Mouse (Mus musculus): ENCODE measurements around the gene Mmp15.

Mmp15 gene

DNA sequence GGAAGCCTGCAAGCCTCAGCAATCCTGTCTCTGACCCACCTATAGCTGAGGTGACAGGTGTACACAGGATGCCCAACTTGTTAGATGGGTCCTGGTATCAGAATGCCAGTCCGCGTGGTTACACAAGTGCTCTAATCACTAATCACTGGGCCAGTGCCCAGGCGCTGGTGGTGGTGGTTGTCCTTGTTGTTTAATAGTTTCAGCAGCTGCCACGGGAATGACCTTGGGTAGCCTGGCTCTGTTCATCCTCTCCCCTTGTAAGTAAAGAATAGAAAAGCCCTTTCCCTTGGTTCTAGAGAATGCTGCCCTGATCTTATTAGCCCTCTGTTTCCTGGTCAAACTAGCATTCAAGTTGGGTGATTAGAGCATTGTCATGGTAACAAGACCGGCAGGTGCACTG lies 10.3 kb upstream of the Mmp15 start:
- DNase-seq (ENCODE audit: low spot score) = no peak

DNA sequence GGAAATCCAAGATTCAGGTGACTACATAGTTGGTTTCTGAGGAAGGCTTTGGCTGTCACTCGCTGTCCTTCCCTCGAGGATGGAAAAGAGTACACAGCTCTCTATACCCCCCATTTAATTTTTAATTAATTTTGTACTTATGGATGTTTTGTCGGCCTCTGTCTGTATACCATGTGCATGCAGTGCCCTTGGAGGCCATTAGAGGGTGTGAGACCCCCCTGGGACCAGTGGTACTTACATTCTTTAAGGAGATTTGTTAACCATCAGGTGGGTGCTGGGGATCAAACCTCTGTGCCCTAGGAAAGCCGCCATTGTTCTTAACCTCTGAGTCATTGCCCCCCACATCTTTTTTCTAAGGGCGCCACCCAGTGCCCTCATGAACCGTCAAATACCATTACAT lies 7.4 kb upstream of the Mmp15 start:
- no peak for DNase-seq (ENCODE audit: low spot score)

DNA sequence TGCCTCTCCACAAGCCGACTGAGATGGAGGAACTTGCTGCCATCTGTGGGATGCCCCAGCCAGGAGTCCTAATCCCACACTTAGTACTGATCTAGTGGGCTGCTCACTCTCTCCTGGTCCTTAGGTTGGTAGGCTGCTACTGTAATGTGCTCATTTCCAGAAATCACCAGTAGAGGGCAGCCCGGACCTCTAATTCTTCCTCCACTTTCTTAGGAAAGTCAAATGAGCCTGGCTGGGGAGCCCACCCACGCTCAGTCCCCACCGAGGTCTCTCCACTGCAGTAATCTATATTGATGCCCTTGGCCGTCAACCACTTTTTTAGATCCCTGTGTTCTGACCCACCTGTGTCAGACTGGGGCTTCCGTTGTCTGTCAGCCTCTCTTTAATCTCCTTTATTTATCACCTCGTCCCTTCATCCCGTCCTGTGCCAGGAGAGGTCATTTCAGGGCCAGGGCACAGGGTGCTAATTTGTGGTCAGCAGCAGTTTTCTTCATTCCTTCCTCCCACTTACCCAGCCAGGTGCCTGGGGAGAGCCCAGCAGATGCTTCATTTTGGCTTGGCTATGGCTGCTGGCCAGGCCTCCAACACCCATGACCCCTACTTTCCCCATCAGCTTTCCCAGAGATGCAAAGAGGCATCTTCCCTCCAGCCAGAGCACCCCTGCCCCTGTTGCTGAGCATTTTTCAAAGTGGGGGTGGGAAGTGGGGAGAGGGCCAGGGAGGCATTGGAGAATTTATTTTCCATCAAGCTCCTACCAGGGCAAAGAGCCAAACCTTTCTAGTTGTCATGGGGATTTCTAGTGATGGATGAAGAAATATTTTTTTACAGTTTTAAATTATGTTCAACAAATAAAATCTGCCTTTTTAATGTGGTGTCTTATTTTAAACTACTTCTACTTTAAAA lies 5.2 kb upstream of the Mmp15 start:
- DNase-seq (ENCODE audit: low spot score) = peak; percentile 83

DNA sequence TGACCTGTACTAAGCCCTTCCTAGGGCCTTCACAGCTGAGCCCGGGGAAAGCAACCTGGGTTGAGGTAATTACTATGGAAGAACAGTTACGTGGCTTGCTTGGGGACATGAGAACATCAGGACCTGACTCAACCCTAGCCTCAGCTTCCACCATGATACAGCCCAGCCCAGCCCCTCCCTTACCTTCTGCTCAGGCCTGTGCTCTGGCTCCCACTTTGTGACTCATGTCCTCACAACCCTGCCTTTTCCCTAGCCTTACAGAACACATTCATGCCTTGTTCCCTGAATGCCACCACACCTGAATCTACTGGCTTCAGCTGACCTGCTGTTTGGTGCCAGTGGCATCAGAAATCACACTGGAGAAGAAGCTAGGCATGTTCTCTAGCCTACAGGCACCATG lies 3.7 kb upstream of the Mmp15 start:
- no peak for DNase-seq (ENCODE audit: low spot score)

DNA sequence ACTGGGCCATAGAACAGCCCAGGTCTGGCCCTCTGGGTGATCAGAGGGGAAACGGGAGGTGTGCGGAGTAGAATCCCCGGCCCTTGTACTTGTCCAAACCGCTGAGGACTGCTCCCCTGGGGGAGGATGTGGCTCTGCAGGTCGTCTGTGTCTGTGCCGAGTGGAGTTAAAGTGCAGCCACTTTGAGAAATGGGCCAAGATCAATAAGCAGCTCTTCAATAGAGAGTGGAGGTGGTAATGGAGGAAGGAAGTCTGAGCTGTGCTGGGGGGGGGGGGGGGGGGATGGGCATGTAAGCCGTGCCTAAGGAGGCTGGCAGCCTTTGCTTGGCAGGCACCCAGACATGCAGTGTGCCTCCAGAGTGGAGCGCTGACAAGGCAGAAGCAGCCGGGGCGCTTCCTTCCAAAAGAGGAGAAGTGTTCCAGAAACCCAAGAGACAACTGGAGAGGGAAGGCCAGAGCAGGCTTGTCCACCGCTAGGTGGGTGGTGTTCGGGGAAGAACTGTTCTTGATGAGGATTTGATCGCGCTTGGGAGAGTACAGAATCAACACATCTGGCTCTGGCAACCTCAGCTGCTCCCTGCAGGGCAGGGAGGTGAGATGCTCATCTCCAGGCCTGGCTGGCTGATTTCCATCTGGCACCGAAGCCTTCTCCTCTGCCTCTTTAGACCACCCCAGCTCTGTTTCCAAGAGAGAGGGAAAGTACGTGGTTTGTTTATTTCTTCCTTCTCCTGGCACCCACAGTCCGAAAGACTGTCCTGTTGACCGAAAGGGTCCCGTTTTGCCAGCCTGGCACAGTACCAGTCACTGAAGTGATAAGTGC lies 3.0 kb upstream of the Mmp15 start:
- peak; percentile 65 for DNase-seq (ENCODE audit: low spot score)

DNA sequence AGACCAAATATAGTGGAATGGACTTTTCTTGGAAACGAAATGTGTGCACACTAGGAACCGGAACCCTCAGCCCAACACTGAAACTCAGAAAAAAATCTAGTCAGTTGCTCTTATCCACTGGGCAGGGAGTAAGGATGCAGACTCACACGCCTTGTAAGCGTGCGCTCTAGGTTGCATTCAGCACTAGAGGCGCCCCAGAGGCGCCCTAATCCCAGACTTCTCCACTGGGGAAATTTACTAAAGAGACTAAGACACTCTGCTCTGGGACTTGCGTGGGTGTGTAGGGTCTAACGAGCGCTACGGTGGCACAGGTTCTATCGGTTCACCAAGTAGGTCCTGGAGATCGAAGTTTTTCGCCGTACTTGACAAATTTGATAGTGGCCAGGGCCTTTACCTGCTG lies 607 bp upstream of the Mmp15 start:
- DNase-seq (ENCODE audit: low spot score) = no peak

DNA sequence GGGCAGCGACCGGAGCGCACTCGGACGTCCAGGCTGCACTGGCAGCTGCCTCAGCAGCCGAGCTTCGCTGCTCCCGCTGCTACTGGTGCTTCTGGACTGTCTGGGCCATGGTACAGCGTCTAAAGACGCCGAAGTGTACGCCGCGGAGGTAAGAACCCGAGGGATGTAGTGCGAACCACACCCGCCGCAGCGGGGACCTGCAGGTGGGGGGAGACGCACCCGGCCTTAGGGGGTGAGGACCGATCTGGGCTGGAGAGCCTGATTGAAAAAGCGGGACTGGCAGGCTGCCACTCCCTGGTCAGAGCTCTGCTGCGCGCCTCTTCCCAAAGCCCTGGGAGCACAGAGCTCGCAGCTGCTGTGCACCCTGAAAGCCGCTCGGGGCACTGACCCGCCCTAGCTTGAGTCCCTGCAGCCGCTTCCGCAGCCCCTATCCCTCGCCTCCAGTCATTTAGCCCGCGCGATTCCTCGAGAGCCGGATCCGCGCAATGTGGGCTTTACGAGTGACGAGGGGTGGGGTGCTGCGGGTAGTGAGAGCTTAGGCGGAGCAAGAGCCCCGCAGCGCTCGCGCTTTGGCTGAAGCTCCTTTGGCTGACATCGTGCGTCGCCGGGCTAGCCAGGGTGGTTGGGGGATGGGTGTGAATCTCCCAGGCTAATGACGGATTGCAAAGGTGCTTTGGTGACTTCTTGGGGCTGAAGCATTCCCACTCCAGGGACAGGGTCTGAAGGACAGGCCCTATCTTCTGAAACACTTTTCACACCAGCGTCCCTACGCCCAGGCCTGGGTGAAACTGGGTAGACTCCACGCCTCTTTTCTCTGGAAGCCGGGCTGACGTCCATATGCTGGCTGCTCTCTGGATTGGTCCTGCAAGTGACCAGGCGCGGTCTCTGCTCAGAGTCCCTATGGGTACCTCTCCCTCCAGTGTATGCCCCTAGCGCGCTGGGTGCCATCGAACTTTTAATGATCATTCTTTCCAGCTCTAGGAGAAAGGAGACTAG lies 1.1 kb downstream of the Mmp15 start:
- DNase-seq (ENCODE audit: low spot score) = peak; percentile 55

DNA sequence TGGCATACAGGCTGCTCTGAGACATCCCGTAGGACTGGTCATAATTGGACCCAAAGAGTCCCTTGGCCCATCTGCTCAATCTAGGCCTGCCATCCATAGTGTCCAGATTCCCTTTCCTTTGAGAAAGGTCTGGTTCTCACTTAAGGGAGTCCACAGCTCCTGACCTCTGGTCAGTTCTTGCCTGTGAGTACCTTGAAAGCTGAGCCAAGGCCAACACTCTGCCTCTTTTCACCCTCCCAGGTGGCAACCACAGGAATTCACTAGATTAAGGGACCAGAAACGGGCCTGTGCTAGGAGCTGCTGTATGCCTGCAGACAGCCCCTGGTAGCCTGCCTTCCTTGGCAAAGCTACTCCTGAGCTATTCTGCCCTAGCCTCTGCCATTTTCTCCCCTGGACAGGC lies 2.5 kb downstream of the Mmp15 start:
- DNase-seq (ENCODE audit: low spot score) = peak; percentile 33

DNA sequence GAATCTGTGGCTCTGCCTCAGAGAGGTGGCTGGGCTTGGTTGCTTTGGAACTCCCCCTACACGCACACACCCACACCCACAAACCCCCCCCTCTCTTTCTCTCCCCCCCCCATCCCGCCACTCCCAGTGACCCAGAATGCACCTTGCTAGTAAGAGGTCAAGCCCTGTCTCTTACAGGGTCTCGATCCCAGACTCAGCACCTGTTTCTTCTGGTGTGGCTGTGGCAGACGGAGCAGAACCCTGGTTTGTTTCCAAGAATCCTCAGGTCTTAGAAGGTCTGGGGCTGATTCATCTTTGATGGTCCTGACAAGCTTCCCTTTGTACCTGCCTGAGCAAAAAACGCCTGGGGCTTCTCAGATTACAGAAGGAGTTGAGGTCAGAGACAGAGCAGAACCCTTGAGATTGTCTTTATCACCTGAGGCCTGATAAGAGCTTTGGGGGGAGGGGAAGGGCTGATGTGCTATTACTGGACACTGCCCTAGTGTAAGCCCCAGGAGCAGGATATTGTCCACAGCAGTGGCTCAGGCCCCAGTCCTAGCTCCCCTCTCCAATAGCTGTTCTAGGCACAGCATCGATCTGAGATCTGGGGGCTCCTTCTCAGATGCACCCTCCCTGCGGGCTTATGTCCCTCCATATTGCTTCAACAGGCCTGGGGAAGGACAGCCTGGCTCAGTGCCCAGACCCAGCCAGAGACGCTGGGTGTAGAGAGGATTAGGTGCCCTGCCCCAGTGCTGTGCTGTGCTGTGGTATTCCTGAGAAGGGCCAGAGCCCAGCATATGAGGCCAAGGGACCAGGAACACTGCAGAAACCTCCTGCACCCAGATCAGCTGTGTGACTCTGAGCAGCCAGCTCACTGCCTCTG lies 6.7 kb downstream of the Mmp15 start:
- peak; percentile 49 for DNase-seq (ENCODE audit: low spot score)

DNA sequence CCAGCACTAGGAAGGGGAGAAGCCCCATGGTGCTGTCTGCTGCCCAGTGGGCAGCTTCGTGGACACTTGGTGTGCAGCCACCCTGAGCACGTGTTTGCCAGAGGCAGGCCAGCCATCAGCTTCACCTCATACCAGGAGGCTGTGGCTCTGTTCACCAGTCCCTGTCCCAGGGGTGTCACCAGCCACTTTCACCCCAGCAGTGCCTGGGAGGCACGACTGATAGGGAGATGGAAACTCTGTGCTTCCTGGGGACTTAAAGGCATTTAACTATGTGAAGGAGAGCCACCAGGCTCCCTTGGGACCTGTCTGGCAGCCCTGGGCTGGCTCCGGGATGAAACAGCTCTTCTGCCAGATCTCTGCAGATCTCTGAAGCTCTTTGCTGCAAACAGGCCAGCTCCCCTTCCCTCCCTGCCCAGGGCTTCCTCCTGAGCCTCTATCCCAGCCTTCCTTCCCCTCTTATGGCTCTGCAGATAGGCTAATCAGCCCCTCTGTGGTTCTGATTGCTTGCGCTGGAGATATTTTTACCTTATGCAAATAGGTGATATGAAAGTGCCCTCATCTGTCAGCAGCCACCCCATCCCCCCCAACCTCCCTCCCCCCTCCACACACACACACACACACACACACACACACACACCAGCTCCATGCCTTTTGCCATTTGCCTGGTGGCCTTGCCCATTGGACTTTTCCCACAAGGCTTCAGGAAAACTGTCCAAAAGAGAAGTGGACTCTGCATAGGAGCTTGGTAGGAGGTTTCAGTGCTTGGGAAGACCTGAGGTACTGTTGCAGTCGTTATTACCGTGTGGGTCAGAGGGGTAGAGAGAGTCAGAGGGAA lies 8.3 kb downstream of the Mmp15 start:
- DNase-seq (ENCODE audit: low spot score) = no peak

DNA sequence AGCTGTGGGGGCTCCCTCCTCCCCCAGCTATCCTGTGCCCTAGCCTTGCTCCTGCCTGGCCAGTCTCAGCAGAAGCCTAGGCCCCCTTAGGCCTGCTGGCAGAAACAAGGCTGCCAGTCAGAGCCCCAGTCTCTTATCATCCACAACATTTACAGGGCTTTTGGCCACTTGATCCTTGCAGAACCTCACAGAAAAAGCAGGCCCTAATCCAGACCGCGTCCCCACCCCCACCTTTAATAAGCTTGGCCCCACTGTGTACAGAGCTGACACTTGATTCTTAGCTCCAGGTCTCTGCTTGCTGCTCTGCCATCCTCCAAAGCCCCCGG lies 8.9 kb downstream of the Mmp15 start:
- no peak for DNase-seq (ENCODE audit: low spot score)

DNA sequence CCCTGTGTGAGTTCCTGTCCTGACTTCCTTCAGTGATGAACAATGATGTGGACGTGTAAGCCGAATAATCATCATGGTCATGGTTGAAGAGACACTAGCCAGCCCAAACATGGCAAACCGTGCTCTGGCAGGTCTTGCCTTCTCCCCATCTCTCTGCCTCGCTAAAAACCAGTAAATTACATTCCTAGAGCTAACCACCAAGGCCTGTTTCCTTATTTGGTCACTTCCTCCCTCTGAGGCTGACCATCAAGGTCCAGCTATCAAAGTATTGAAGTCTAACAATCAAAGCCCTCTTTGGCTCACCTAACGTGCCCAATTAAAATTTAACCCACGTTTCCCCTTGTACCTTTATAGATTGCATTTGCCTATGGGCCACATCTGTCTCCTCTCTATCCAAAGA lies 10.2 kb downstream of the Mmp15 start:
- no peak for DNase-seq (ENCODE audit: low spot score)

DNA sequence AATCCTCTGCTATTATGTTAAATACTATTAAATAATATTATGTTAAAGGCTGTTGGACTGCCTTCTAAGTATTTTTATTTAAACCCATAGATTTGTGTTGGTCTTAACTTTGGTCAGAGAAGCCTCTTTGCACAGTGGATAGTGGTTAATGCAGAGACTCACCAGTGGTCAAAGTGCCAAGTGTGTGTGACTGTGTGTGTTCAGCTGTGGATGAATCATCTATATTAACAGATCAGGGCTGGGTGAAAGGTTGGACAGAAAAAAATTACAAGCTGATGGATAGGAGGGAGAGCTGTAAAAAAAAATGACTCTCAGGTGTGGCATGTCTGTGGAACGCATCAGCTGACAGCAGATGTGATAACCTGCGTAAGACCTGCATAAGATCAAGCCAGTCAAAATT lies 11.8 kb downstream of the Mmp15 start:
- DNase-seq (ENCODE audit: low spot score) = no peak

DNA sequence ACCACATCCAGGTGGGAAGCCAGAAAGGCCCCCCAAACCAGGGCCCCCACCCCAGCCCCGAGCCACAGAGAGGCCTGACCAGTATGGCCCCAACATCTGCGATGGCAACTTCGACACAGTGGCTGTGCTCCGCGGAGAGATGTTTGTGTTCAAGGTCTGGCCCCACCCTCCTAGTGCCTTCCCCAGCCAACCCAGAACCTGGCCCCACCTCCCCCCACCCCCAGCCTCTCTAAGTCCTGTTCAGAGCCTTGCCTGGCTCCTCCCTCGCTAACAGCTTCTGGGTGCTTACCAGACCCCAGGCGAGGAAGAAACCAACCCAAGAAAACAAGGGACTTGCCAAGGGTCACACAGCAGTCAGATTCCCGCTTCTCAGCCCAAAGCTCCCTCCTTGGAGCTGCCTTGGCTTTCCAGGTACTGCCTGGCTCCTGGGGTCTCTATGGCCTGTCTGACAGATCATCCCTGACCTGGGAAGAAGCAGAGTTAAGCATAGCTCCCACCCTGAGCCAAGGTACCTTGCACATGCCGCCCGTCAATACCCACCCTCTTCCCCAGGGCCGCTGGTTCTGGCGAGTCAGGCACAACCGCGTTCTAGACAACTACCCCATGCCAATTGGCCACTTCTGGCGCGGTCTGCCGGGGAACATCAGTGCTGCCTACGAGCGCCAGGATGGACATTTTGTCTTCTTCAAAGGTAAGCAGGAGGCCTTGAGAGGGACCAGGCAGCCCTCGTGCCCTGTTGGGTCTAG lies 17.7 kb downstream of the Mmp15 start:
- DNase-seq (ENCODE audit: low spot score) = no peak

DNA sequence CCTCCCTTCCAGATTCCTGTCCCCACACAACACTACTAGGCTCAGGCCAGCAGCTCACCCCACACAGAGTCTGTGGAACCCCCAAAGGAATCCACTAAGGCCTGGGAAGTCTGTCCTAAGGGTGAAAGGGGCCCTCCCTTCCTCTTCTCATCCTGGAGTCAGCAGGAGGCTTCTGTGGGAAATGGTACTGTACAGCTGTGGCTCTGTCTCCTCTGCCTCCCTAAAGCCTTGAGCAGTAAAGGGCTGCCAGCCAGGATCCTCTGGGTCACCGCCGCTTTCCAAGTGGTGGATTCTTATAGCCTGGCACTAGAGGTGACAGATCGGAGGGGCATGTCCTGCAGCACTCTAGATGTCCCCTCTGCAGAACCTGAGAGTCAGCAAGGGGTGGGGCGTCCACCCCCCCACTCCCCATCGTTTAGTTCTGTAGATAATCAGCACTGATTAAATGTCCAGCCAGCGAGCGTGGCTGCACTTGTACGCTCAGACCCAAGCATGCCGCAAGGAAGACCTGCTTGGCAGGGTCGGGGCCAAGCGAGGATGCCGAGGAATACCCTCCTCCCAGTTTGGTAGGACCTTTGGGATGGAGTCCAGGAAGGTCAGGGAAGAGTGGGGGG lies 21.4 kb downstream of the Mmp15 start:
- DNase-seq (ENCODE audit: low spot score) = no peak

DNA sequence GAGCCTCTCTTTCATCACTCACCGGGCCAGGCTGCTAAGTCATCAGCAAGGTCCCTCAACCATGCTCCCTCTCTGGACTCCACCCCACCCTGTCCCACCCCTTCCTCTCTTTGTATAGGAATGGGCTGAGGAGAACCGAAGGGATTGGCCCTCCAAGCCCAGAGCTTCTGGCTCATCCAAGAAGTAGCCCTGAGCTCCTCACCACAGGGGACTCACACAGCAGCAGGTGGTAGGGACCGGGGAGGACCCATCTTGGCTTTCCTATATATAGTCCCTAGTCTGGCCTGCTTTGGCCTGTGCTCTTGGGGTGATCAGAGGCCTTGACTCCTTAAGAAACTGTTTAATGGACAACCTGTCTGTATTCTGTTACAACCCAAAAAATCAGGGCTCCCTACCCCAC lies 22.4 kb downstream of the Mmp15 start:
- no peak for DNase-seq (ENCODE audit: low spot score)

DNA sequence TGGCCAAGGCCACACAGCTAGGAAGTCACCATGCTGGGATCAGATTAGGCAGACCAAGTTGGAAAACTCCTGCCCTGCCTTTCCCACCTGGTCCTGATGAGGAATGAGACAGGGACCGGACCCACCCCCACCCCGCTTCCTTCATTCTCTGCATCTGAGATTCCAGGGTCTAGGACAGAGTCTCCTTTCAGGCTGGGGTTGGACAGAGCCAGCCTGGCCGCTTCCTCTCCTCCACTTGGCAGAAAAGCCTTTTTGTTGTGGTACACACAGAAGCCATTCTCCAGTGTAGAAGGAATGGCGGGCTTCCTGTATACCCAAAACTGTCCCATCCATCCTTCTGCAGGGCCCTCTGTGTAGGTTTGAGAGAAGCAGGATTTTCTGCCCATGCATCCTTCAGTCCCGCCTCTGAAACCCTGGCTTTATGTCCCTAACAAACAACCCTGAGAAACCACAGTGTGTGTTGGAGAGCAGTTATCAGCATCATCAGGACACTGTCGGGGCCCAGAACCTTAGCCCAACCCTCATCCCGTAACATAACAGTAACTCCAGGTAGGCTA lies 23.4 kb downstream of the Mmp15 start:
- DNase-seq (ENCODE audit: low spot score) = no peak

DNA sequence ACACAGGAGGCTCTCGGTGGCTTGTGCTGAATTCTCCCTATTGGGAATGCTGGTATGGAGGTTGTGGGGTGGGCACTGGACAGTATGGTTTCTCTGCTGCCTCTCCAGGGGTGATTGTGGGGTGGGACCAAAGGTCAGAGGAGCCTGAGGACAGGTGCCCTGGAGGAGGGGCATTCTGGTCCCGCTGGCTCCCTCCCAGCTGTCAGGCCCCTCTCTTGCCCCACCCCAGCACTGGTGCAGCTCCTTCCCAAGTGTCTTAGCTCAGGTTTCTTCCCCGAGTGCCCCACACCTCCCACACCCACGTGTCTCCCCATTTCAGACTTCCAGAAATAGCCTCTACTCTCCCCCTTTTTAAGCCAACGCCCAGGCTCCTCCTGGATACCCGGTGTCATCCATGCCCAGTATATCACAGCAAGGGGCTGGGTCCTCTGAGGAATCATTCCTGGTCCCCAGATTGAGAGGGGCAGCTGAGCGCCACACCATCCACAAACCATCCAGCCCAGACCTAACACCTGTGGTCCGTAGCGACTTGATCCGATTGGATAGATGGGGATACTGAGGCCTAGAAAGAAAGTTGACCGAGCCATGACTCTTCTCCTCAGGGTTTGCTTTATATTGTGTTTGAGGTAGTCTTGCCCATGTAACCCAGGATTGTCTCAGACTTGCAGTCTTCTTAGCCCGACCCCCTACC lies 24.4 kb downstream of the Mmp15 start:
- DNase-seq (ENCODE audit: low spot score) = no peak
